Mouse (Mus musculus): Measurements from ENCODE around the gene Dstn. TPM values are rescaled to one million over a fixed set of nuclear protein-coding genes. Genes with fewer than 3 reads are reported as not detected.
A peak's percentile ranks its signal among the peaks of the same experiment; 100 is the strongest.

Gene Dstn
- total and polyA plus RNA-seq, 3 experiments: 78.1 to 80.0 TPM; not detected in 1

GRCm38 (mm10) chr2:143916229-143916628, 1.1 kb downstream of the Dstn start (continued):
- no peak for TF ChIP-seq CHD1 (IDR thresholded peaks at IDR 0.05; ENCODE audit: low read depth, low read length)
- no peak for TF ChIP-seq RAD21 (IDR thresholded peaks at IDR 0.05; ENCODE audit: low read depth, low read length)
- no peak for TF ChIP-seq MAFK (IDR thresholded peaks at IDR 0.05; ENCODE audit: borderline replicate concordance, low read depth, low read length)
- TF ChIP-seq SIN3A (IDR thresholded peaks at IDR 0.05; ENCODE audit: low read length): peak; percentile 84
- no peak for TF ChIP-seq CTCF (IDR thresholded peaks at IDR 0.05 in 2 of 3, conservative IDR thresholded peaks at IDR 0.05 in 1 of 3; ENCODE audit: control insufficient read depth in 1 of 3, insufficient read depth in 1 of 3, low read depth in 2 of 3, low read length in 3 of 3, poor library complexity in 1 of 3, severe bottlenecking in 1 of 3)
- peak; percentile 78; the same call in 1 of the 2 replicates for TF ChIP-seq MXI1 (IDR thresholded peaks at IDR 0.05; ENCODE audit: low read depth, low read length)
- peak; percentile 67 for TF ChIP-seq BHLHE40 (IDR thresholded peaks at IDR 0.05; ENCODE audit: borderline replicate concordance, low read depth, low read length)
- TF ChIP-seq MAX (IDR thresholded peaks at IDR 0.05; ENCODE audit: low read length): no peak; the same call in 1 of the 2 replicates
- TF ChIP-seq ZKSCAN1 (IDR thresholded peaks at IDR 0.05; ENCODE audit: low read depth, low read length): no peak
- no peak for TF ChIP-seq JUND (IDR thresholded peaks at IDR 0.05; ENCODE audit: low read depth, low read length)
- TF ChIP-seq EP300 (IDR thresholded peaks at IDR 0.05; ENCODE audit: low read depth in 1 of 2, low read length in 2 of 2): peak; percentile 92 to 97
- TF ChIP-seq USF2 (IDR thresholded peaks at IDR 0.05; ENCODE audit: borderline replicate concordance in 1 of 2, insufficient read depth in 1 of 2, low read depth in 1 of 2, low read length in 2 of 2): no peak
- no peak for TF ChIP-seq NRF1 (IDR thresholded peaks at IDR 0.05; ENCODE audit: insufficient read depth, low read depth, low read length, poor library complexity, severe bottlenecking)
- 0 out of 2 replicates have a peak, but pooled peaks have one; percentile 17 for TF ChIP-seq MYC (IDR thresholded peaks at IDR 0.05; ENCODE audit: low read depth, low read length)
- no peak for TF ChIP-seq CHD2 (IDR thresholded peaks at IDR 0.05; ENCODE audit: low read length)
- TF ChIP-seq ZMIZ1 (IDR thresholded peaks at IDR 0.05; ENCODE audit: low read depth, low read length): no peak
- peak; percentile 61; the same call in 1 of the 2 replicates for TF ChIP-seq ZNF384 (IDR thresholded peaks at IDR 0.05; ENCODE audit: low read depth, low read length)
- no peak for TF ChIP-seq POLR2A (IDR thresholded peaks at IDR 0.05; ENCODE audit: control insufficient read depth in 1 of 2, insufficient read depth in 1 of 2, low read depth in 1 of 2, low read length in 2 of 2, poor library complexity in 1 of 2)
- TF ChIP-seq KAT2A (conservative IDR thresholded peaks at IDR 0.05; ENCODE audit: low read depth, low read length): no peak
- 0 out of 2 replicates have a peak, but pooled peaks have one; percentile 5 for TF ChIP-seq USF1 (IDR thresholded peaks at IDR 0.05; ENCODE audit: low read depth, low read length)
- TF ChIP-seq MYB (IDR thresholded peaks at IDR 0.05; ENCODE audit: low read depth, low read length): peak; percentile 84

GRCm38 (mm10) chr2:143917622-143918021, 2.5 kb downstream of the Dstn start:
- Histone ChIP-seq H3K4me3 (ENCODE audit: control insufficient read depth in 1 of 2, insufficient read depth in 1 of 2, low read depth in 2 of 2, low read length in 2 of 2) (peak overlapping the region; percentile 21 to 83; a peak in 3 of 4 replicates), H3K36me3 (ENCODE audit: control insufficient read depth in 1 of 2, insufficient read depth in 2 of 2, low read length in 2 of 2) (peaks cover 0 to 38% of the 10 kb centered on the region in 2 experiments; a peak in 2 of 4 replicates), H3K9ac (ENCODE audit: control insufficient read depth, low read depth, low read length, poor library complexity, severe bottlenecking) (peak overlapping the region; percentile 41), H3K27ac (ENCODE audit: control insufficient read depth, low read depth, low read length) (peak overlapping the region; percentile 49; the same call in 1 of the 2 replicates), H3K79me2 (ENCODE audit: control insufficient read depth, insufficient read depth, low read length, poor library complexity) (peaks cover 25% of the 10 kb centered on the region), H3K9me3 (replicated peaks; ENCODE audit: insufficient read depth, low read length) (no peaks in the 10 kb centered on the region), H3K4me1 (ENCODE audit: control insufficient read depth in 1 of 2, insufficient read depth in 2 of 2, low read length in 2 of 2) (peaks cover 12 to 22% of the 10 kb centered on the region in 2 experiments), H3K27me3 (ENCODE audit: control insufficient read depth in 1 of 2, insufficient read depth in 2 of 2, low read length in 2 of 2) (no peaks in the 10 kb centered on the region)
- TF ChIP-seq POLR2A (IDR thresholded peaks at IDR 0.05; ENCODE audit: control insufficient read depth in 1 of 2, insufficient read depth in 1 of 2, low read depth in 1 of 2, low read length in 2 of 2, poor library complexity in 1 of 2) (no peak), TBP (IDR thresholded peaks at IDR 0.05; ENCODE audit: low read depth, low read length) (no peak), TCF12 (IDR thresholded peaks at IDR 0.05; ENCODE audit: low read depth, low read length) (peak; percentile 76), TAL1 (IDR thresholded peaks at IDR 0.05; ENCODE audit: low read length) (peak; percentile 70), GATA1 (IDR thresholded peaks at IDR 0.05; ENCODE audit: low read depth, low read length) (peak; percentile 65), POLR2AphosphoS2 (IDR thresholded peaks at IDR 0.05; ENCODE audit: low read length) (no peak), MYC (IDR thresholded peaks at IDR 0.05; ENCODE audit: low read depth, low read length) (peak; percentile 75; the same call in 1 of the 2 replicates), SIN3A (IDR thresholded peaks at IDR 0.05; ENCODE audit: low read length) (peak; percentile 68), MAX (IDR thresholded peaks at IDR 0.05; ENCODE audit: low read length) (peak; percentile 60), RCOR1 (IDR thresholded peaks at IDR 0.05; ENCODE audit: low read depth, low read length) (peak; percentile 62), MXI1 (IDR thresholded peaks at IDR 0.05; ENCODE audit: low read depth, low read length) (peak; percentile 82), ZC3H11A (IDR thresholded peaks at IDR 0.05; ENCODE audit: low read depth, low read length) (no peak), EP300 (IDR thresholded peaks at IDR 0.05; ENCODE audit: low read depth in 1 of 2, low read length in 2 of 2) (peak; percentile 79 to 83), MYB (IDR thresholded peaks at IDR 0.05; ENCODE audit: low read depth, low read length) (no peak), ETS1 (IDR thresholded peaks at IDR 0.05; ENCODE audit: low read depth, low read length) (peak; percentile 60)
- DNase-seq (ENCODE audit: low read depth, low spot score): peak; percentile 75

Measured in MEL (cell line).